Mouse (Mus musculus): Measurements from ENCODE around the gene Angel1.

GRCm38 (mm10) chr12:86702690-86703089 lies 23.6 kb downstream of the Angel1 start:
- TF ChIP-seq CTCF (IDR thresholded peaks at IDR 0.05; ENCODE audit: low read depth) (no peak), EP300 (IDR thresholded peaks at IDR 0.05; ENCODE audit: low read depth) (no peak)
